Mouse (Mus musculus): ENCODE results near the gene Rrp36.

Rrp36 gene

GRCm38 (mm10) chr17:46618394-46618768 is 55.8 kb downstream of the Rrp36 start:
- no peak for DNase-seq (ENCODE audit: low spot score in 2 of 2)

- no peak for DNase-seq (ENCODE audit: low spot score in 2 of 2)
Observed at GRCm38 (mm10) chr17:46617799-46618198, 56.4 kb downstream of the Rrp36 start.

Measured in urinary bladder, postnatal 4 days (tissue).